Mouse (Mus musculus) ES-E14 (cell line): ENCODE data around the gene Agl. TPM values are rescaled to one million over a fixed set of nuclear protein-coding genes. Genes with fewer than 3 reads are reported as not detected.
A peak's percentile ranks its signal among the peaks of the same experiment; 100 is the strongest.

ENCODE experiments used
- DNase-seq: peaks from one replicate; pipeline ENCODE4 v3.0.0-alpha.2; 2013; ENCODE audit warnings: low read depth, low spot score
- H3K27ac ChIP-seq: 2 replicates; pipeline ENCODE4 v1.5.1; 2012; ENCODE audit warnings: low read depth, mild to moderate bottlenecking, low read length, moderate library complexity, mixed read lengths; ENCODE audit not compliant: poor library complexity, insufficient read depth, severe bottlenecking
- H3K36me3 ChIP-seq: 2 replicates; pipeline ENCODE4 v1.6.1; 2012; ENCODE audit warnings: mild to moderate bottlenecking, low read length, moderate library complexity, mixed read lengths; ENCODE audit not compliant: control insufficient read depth, poor library complexity, insufficient read depth, severe bottlenecking
- H3K4me1 ChIP-seq, 2 experiments: fragments of 150-350 bp in 1 of 2; sonication (generic) in 1 of 2; 2 replicates each; pipeline ENCODE4 v1.6.1; 2012; ENCODE audit warnings: low read length in 2 of 2, mild to moderate bottlenecking in 1 of 2, mixed read lengths in 1 of 2; ENCODE audit not compliant: control insufficient read depth in 2 of 2, insufficient read depth in 2 of 2, poor library complexity in 1 of 2
- H3K4me3 ChIP-seq, 2 experiments: fragments of 150-350 bp in 1 of 2; sonication (generic) in 1 of 2; 2 replicates each; pipeline ENCODE4 v1.5.1; 2012; ENCODE audit warnings: low read length in 2 of 2, low read depth in 1 of 2, mild to moderate bottlenecking in 1 of 2, mixed read lengths in 1 of 2; ENCODE audit not compliant: insufficient read depth in 1 of 2, poor library complexity in 1 of 2, severe bottlenecking in 1 of 2
- H3K9ac ChIP-seq: 2 replicates; pipeline ENCODE4 v1.6.1; 2012; ENCODE audit warnings: low read depth, mild to moderate bottlenecking, low read length, mixed read lengths; ENCODE audit not compliant: poor library complexity, insufficient read depth, severe bottlenecking
- H3K9me3 ChIP-seq: fragments of 150-350 bp; sonication (generic); 2 replicates; pipeline ENCODE4 v1.6.1; 2012; ENCODE audit warnings: low read depth, mild to moderate bottlenecking, low read length; ENCODE audit not compliant: control insufficient read depth, insufficient read depth
- CHD2 ChIP-seq: IDR thresholded peaks from 2 replicates; pipeline ENCODE4 v1.6.1; 2014; ENCODE audit warnings: mild to moderate bottlenecking, low read depth, low read length, inconsistent platforms
- HCFC1 ChIP-seq: IDR thresholded peaks from 2 replicates; pipeline ENCODE4 v1.6.1; 2012; ENCODE audit warnings: low read length, inconsistent platforms, borderline replicate concordance; ENCODE audit not compliant: insufficient read depth
- MAFK ChIP-seq: IDR thresholded peaks from 2 replicates; pipeline ENCODE4 v1.6.1; 2014; ENCODE audit warnings: mild to moderate bottlenecking, low read depth, low read length, inconsistent platforms; ENCODE audit not compliant: insufficient read depth
- ZC3H11A ChIP-seq: IDR thresholded peaks from 2 replicates; pipeline ENCODE4 v1.6.1; 2012; ENCODE audit warnings: low read depth, mild to moderate bottlenecking, inconsistent platforms, low read length, borderline replicate concordance
- ZNF384 ChIP-seq: IDR thresholded peaks from 2 replicates; pipeline ENCODE4 v1.6.1; 2012; ENCODE audit warnings: low read depth, low read length, inconsistent platforms
- in situ Hi-C, 2 experiments: fragments of 600-800 bp; cut with MboI; formaldehyde crosslinking; loops; one replicate each; pipeline ENCODE4 v1.15.1; 2025; ENCODE audit warnings: low sequenced_read_pairs in 2 of 2, inconsistent platforms in 1 of 2; ENCODE audit not compliant: unreplicated experiment in 2 of 2
- total RNA-seq: library from RNA; depleted of rRNA; stranded (reverse); fragments of 300-350 nt; gene quantifications from 2 replicates; pipeline ENCODE4 v1.2.3, GENCODE M21; 2012

The Agl gene
- total RNA-seq, 1 experiment = 5.6 TPM

- Histone ChIP-seq H3K9ac (no peak overlapping the region), H3K27ac (peak overlapping the region; percentile 91; the same call in 1 of the 2 replicates), H3K36me3 (no peaks in the 10 kb centered on the region), H3K4me1 (peaks cover 8% of the 10 kb centered on the region in 2 experiments; a peak in 2 of 4 replicates), H3K9me3 (no peaks in the 10 kb centered on the region), H3K4me3 (no peak overlapping the region)
- DNase-seq = peak; percentile 63
- in situ Hi-C loops = no loop called here
- no peak for TF ChIP-seq MAFK
- TF ChIP-seq HCFC1 = no peak
- TF ChIP-seq ZNF384 = no peak
- no peak for TF ChIP-seq ZC3H11A
- TF ChIP-seq CHD2 = no peak
Observed at GRCm38 (mm10) chr3:116722980-116723379, 85.0 kb downstream of the Agl start.

GRCm38 (mm10) chr3:116718951-116719350, 89.0 kb downstream of the Agl start:
- DNase-seq = no peak
- no peaks in the 10 kb centered on the region for H3K9me3 ChIP-seq
- H3K9ac ChIP-seq = no peak overlapping the region
- H3K4me1 ChIP-seq = peaks cover 0 to 4% of the 10 kb centered on the region in 2 experiments; a peak in 1 of 4 replicates
- no peaks in the 10 kb centered on the region for H3K36me3 ChIP-seq
- H3K27ac ChIP-seq = no peak overlapping the region
- peak overlapping the region in 1 of 2 experiments; percentile 57; a peak in 2 of 4 replicates for H3K4me3 ChIP-seq
- TF ChIP-seq HCFC1 = no peak
- 0 out of 2 replicates have a peak, but pooled peaks have one; percentile 49 for TF ChIP-seq CHD2
- no peak for TF ChIP-seq ZC3H11A
- no peak for TF ChIP-seq MAFK
- TF ChIP-seq ZNF384 = no peak
- in situ Hi-C loops = no loop called here

- in situ Hi-C loops = no loop called here
- Histone ChIP-seq H3K9ac (no peak overlapping the region), H3K9me3 (no peaks in the 10 kb centered on the region), H3K36me3 (no peaks in the 10 kb centered on the region), H3K27ac (no peak overlapping the region), H3K4me3 (no peak overlapping the region), H3K4me1 (no peaks in the 10 kb centered on the region)
- DNase-seq = no peak
- no peak for TF ChIP-seq CHD2
- no peak for TF ChIP-seq ZNF384
- TF ChIP-seq MAFK = no peak
- no peak for TF ChIP-seq HCFC1
- TF ChIP-seq ZC3H11A = no peak
Observed at GRCm38 (mm10) chr3:116713031-116713430, 94.9 kb downstream of the Agl start.

GRCm38 (mm10) chr3:116712436-116712881, 95.5 kb downstream of the Agl start, which contains the start of gene Slc35a3:
Gene Slc35a3 (minus strand): TSS chr3:116712831.
- Histone ChIP-seq H3K9me3 (no peaks in the 10 kb centered on the region), H3K27ac (0 out of 2 replicates have a peak within 1 kb of the TSS, but pooled peaks have one; percentile 9), H3K4me1 (no peaks in the 10 kb centered on the region), H3K4me3 (peak within 1 kb of the TSS; percentile 96 to 97), H3K36me3 (no peaks in the 10 kb centered on the region), H3K9ac (peak within 1 kb of the TSS; percentile 93)
- TF ChIP-seq HCFC1 = no peak
- TF ChIP-seq ZC3H11A = no peak
- no peak for TF ChIP-seq ZNF384
- no peak for TF ChIP-seq CHD2
- no peak for TF ChIP-seq MAFK
- no peak for DNase-seq
- in situ Hi-C loops = no loop called here
